Mouse (Mus musculus) liver, adult 2 months (tissue): ENCODE measurements around the gene 2410131K14Rik.

ENCODE experiments used
- CTCF ChIP-seq: fragments of 200-500 bp; IDR thresholded peaks from 2 replicates; pipeline ENCODE4 v1.5.1; 2011; ENCODE audit warnings: low read depth, low read length, control low read depth
- POLR2A ChIP-seq: fragments of 200-500 bp; IDR thresholded peaks from 2 replicates; pipeline ENCODE4 v1.6.1; 2011; ENCODE audit warnings: low read length, control low read depth; ENCODE audit not compliant: insufficient read depth; ENCODE audit errors: extremely low read depth

- no peak for TF ChIP-seq CTCF
- no peak for TF ChIP-seq POLR2A
Observed at GRCm38 (mm10) chr5:118304970-118305618, 60.1 kb downstream of the 2410131K14Rik start.
